Mouse (Mus musculus) lung, adult 2 months (tissue): ENCODE results near the gene Rabif.

Experiments used
- CTCF ChIP-seq: fragments of 200-500 bp; IDR thresholded peaks from 2 replicates; pipeline ENCODE4 v1.5.1; 2011; ENCODE audit warnings: mild to moderate bottlenecking, low read length, control low read depth; ENCODE audit not compliant: insufficient read depth
- POLR2A ChIP-seq: fragments of 200-500 bp; IDR thresholded peaks from 2 replicates; pipeline ENCODE4 v1.6.1; 2011; ENCODE audit warnings: low read depth, mild to moderate bottlenecking, control low read depth, low read length, borderline replicate concordance; ENCODE audit errors: extremely low read depth

GRCm38 (mm10) chr1:134512183-134512582 lies 17.7 kb downstream of the Rabif start:
- TF ChIP-seq CTCF (no peak), POLR2A (no peak)
